ENCODE assay signal across 12 mouse cellular contexts in the genomic region with DNA sequence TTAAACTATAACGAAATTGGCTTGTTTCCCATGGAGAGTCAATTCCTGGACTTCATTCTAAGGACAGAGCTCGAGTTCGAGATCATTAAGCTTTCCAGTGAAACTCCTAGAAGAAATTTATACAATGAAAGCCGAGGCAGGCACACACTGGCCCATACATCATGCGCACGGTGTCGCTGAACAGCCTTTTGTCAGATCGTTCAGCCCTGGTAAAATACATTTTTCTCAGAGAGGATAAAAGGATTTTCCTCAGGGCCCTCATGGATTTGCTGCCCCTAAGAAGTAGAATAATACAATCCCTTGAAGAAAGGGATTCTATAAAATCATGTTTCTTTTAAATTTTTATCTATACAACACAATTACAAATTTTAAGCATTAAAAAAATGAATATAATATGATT.
DNase-seq lines count a peak whose midpoint lies in the region; ATAC-seq and TF ChIP-seq lines count a peak whose summit lies in the region.
"Had no signal": no experiment of that assay in that cellular context is flagged by ENCODE, and none has a peak within 500 bp of the region (broad histone marks: within the 10 kb centered on the region; RNA-seq: fewer than 3 reads in every experiment).

No protein-coding gene starts in this region.

- WGBS in forebrain, embryonic 15.5 days = 8% methylated on average over 8 of the region's 8 CpGs
- 16% methylated on average over 8 of the region's 8 CpGs for WGBS in hindbrain, embryonic 16.5 days
- 10% methylated on average over 8 of the region's 8 CpGs for WGBS in midbrain, postnatal 0 days
- 71% methylated on average over 8 of the region's 8 CpGs for WGBS in heart, embryonic 10.5 days

- peak overlapping the region; percentile 55 for H3K4me3 ChIP-seq in layer of hippocampus, adult 2 months
- peak overlapping the region; percentile 25; the same call in 1 of the 2 replicates for H3K4me3 ChIP-seq in forebrain, embryonic 15.5 days
- H3K4me3 ChIP-seq in hindbrain, embryonic 16.5 days (ENCODE audit: low read length) = peak overlapping the region; percentile 8; the same call in 1 of the 2 replicates
- H3K4me3 ChIP-seq in midbrain, postnatal 0 days (ENCODE audit: low read depth, low read length) = peak overlapping the region; percentile 39
- H3K4me3 ChIP-seq in heart, embryonic 10.5 days = no peak overlapping the region
- H3K4me3 ChIP-seq: erythroblast, embryonic 14.5 days; heart, adult 2 months had no signal

- H3K27me3 ChIP-seq in forebrain, embryonic 15.5 days = no peaks in the 10 kb centered on the region
- H3K27me3 ChIP-seq in hindbrain, embryonic 16.5 days (replicated peaks; ENCODE audit: control insufficient read depth, insufficient read depth, low read length) = no peaks in the 10 kb centered on the region
- H3K27me3 ChIP-seq in midbrain, postnatal 0 days (ENCODE audit: insufficient read depth, low read length) = no peaks in the 10 kb centered on the region
- H3K27me3 ChIP-seq in heart, embryonic 10.5 days (ENCODE audit: insufficient read depth, poor library complexity, severe bottlenecking) = no peaks in the 10 kb centered on the region

- H3K36me3 ChIP-seq in forebrain, embryonic 15.5 days = no peaks in the 10 kb centered on the region
- H3K36me3 ChIP-seq in hindbrain, embryonic 16.5 days (ENCODE audit: control insufficient read depth, insufficient read depth, low read length) = no peaks in the 10 kb centered on the region
- H3K36me3 ChIP-seq in midbrain, postnatal 0 days (ENCODE audit: insufficient read depth, low read length) = no peaks in the 10 kb centered on the region
- no peaks in the 10 kb centered on the region for H3K36me3 ChIP-seq in heart, embryonic 10.5 days

- 0 out of 2 replicates have a peak overlapping the region, but pooled peaks have one; percentile 4 for H3K4me2 ChIP-seq in forebrain, embryonic 15.5 days (replicated peaks)
- H3K4me2 ChIP-seq in hindbrain, embryonic 16.5 days (ENCODE audit: low read length) = peak overlapping the region; percentile 64
- peak overlapping the region; percentile 54 for H3K4me2 ChIP-seq in midbrain, postnatal 0 days (ENCODE audit: low read depth, low read length, poor library complexity, severe bottlenecking)

- H3K4me1 ChIP-seq in forebrain, embryonic 15.5 days = peaks cover 17% of the 10 kb centered on the region
- peaks cover 8% of the 10 kb centered on the region for H3K4me1 ChIP-seq in hindbrain, embryonic 16.5 days (ENCODE audit: control insufficient read depth, insufficient read depth, low read depth, low read length)
- H3K4me1 ChIP-seq in midbrain, postnatal 0 days (ENCODE audit: insufficient read depth, low read length) = no peaks in the 10 kb centered on the region
- no peaks in the 10 kb centered on the region for H3K4me1 ChIP-seq in heart, embryonic 10.5 days

- peak; percentile 45; the same call in 1 of the 2 replicates for ATAC-seq in forebrain, embryonic 15.5 days (replicated peaks)
- peak; percentile 28; the same call in 1 of the 2 replicates for ATAC-seq in hindbrain, embryonic 16.5 days
- ATAC-seq in midbrain, postnatal 0 days (ENCODE audit: low FRiP score) = peak; percentile 38; the same call in 1 of the 2 replicates

- TF ChIP-seq CTCF in layer of hippocampus, adult 2 months (conservative IDR thresholded peaks at IDR 0.05) = no peak
- TF ChIP-seq CTCF in midbrain, postnatal 0 days (IDR thresholded peaks at IDR 0.05) = no peak

- H3K9ac ChIP-seq in forebrain, embryonic 15.5 days (replicated peaks) = no peak overlapping the region
- H3K9ac ChIP-seq in hindbrain, embryonic 16.5 days (ENCODE audit: low read depth, low read length) = no peak overlapping the region
- H3K9ac ChIP-seq in midbrain, postnatal 0 days (replicated peaks; ENCODE audit: low read length, poor library complexity, severe bottlenecking) = peak overlapping the region; percentile 30; the same call in 1 of the 2 replicates

- intact Hi-C loops in left cerebral cortex, postnatal 4 days (cut with DNase I) = loop anchor here (10.0 kb wide), 1 partner anchor 338 kb away; no protein-coding TSS in a partner anchor

- no peak for DNase-seq in layer of hippocampus, adult 2 months (ENCODE audit: low spot score in 2 of 2)
- no peak for DNase-seq in layer of hippocampus, adult 18-20 months (ENCODE audit: low spot score in 2 of 2)
- peak; percentile 36 for DNase-seq in midbrain, postnatal 0 days (ENCODE audit: low spot score)
- DNase-seq in left cerebral cortex, postnatal 4 days = no peak
- DNase-seq in heart, embryonic 10.5 days (ENCODE audit: low spot score) = no peak
- DNase-seq in testis, postnatal 14 days (ENCODE audit: low spot score) = no peak
- DNase-seq: heart, adult 2 months; kidney, adult 2 months; thymus, adult 18-20 months had no signal

- no peaks in the 10 kb centered on the region for H3K9me3 ChIP-seq in forebrain, embryonic 15.5 days
- H3K9me3 ChIP-seq in hindbrain, embryonic 16.5 days (ENCODE audit: control insufficient read depth, low read length) = no peaks in the 10 kb centered on the region
- no peaks in the 10 kb centered on the region for H3K9me3 ChIP-seq in midbrain, postnatal 0 days (ENCODE audit: low read length)
- no peaks in the 10 kb centered on the region for H3K9me3 ChIP-seq in heart, embryonic 10.5 days

- peak overlapping the region; percentile 94 for H3K27ac ChIP-seq in layer of hippocampus, adult 2 months
- H3K27ac ChIP-seq in forebrain, embryonic 15.5 days (replicated peaks) = peak overlapping the region; percentile 80
- H3K27ac ChIP-seq in hindbrain, embryonic 16.5 days (ENCODE audit: low read depth, low read length) = no peak overlapping the region
- H3K27ac ChIP-seq in midbrain, postnatal 0 days (ENCODE audit: low read depth, low read length) = peak overlapping the region; percentile 86; the same call in 1 of the 2 replicates
- H3K27ac ChIP-seq in heart, embryonic 10.5 days = no peak overlapping the region
- H3K27ac ChIP-seq: heart, adult 2 months had no signal

Comparison
In these comparisons a context has a peak if more than half of its experiments do, and no peak if none do; other contexts are left out.
1. H3K27ac ChIP-seq: peak in layer of hippocampus, adult 2 months (single experiment), forebrain, embryonic 15.5 days (single experiment) and midbrain, postnatal 0 days (single experiment); none in hindbrain, embryonic 16.5 days (single experiment) and heart, embryonic 10.5 days (single experiment).
2. H3K4me2 ChIP-seq: peak in every context shown above with its lines; median percentile 64 in hindbrain, embryonic 16.5 days; 54 in midbrain, postnatal 0 days; 4 in forebrain, embryonic 15.5 days.
3. Peak in every context shown above with its lines, with median percentiles within 50 percentile points of each other: ATAC-seq.